Mouse (Mus musculus) c-Kit-positive CD71-negative TER-119-negative erythroid progenitor cells, embryonic 14.5 days (primary cell): ENCODE measurements around the gene Tcf12.

Source experiments
- DNase-seq: peaks from one replicate; pipeline ENCODE4 v3.0.0-alpha.2; 2013; ENCODE audit warnings: low read depth

The Tcf12 gene

DNA sequence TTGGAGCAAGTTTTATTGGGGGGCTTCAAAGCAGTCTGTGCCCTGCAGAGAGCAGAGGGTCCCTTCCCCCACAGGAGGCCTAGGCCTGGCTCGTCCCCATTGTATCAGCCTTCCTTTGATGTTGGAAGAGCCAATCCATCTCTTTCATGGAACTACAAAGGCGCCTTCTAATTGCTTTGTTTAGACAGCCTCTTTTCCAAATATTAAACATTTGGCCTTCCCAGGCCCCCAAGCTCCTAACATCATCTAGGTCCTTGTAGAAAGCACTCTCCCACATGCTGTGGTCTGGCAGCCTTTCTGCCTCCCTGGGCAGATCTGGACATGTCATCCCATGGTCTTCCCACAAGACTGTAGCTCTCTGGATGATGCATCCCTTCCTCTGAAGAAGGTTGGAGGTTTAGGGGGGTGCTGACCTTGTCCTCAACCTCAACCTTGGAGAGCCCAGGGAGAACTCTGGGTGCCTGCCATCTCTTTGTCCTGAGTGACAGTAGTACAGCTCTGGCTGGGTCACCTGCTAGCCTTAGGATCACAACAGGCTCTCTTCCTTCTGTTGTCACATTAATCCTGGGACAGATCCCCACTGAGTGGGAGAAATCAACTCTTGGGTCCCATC lies 276.4 kb downstream of the Tcf12 start:
- DNase-seq, result no peak

DNA sequence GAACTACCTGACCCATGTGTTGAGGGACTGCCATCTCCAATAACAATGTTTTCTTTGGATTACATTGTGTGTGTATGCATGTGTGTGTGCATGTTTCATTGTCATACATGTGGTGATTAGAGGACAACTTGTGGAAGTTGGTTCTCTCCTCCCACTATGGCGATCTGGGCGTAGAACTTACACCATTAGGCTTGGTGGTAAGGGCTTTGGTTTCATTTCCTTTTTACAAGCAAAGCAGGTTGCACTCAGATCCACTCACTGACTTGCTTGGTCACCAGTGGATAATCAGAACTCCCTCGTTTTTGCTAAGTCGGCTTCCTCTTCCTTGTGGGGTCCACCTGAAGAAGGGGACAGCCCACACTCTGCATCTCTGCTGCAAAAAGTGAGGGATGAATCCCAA lies 277.0 kb downstream of the Tcf12 start:
- DNase-seq, result no peak

DNA sequence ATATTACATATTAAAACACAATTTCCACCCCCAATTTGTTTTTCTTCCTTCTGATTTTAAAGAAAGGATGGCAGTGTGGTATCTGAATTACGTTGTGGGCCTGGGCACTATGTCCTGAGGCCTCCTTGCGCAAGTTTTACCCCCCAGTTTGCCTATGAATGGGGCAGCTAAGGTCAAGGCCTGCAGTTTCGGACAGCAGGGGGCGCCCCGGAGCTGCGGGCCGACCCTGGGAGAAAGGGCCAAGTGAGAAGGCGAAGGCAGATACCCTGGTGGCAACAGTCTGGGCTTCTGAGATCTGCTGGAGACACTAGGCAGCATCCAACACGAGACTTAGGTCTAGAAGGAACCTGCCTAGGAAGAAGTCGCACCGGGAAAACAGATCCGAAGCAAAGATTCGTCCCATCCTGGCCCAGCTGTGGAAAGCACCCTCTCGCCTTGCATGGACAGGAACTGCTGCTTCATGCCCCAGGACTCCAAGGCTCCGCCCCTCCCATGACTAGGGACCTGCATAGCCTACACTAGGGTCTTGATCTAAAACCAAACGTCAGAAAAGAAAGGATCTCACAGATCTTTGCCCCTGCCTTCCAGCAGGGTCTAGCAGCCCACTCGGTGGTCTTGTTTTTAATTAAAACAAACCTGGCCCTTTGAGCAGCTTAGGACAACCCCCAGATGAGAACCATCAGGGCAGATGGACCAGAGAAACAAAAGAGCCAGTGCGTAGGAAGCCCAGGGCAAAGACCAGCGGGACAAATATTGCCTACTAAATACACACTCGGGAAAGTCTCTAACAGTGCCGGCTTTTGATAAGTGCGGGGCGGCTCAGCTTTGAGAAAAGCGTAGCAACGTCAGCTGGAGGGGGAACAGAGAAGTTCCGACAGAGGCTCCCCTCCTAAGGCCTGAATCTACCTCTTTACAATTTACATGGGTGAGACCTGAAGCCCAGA lies 279.6 kb downstream of the Tcf12 start:
- peak; percentile 63 for DNase-seq

DNA sequence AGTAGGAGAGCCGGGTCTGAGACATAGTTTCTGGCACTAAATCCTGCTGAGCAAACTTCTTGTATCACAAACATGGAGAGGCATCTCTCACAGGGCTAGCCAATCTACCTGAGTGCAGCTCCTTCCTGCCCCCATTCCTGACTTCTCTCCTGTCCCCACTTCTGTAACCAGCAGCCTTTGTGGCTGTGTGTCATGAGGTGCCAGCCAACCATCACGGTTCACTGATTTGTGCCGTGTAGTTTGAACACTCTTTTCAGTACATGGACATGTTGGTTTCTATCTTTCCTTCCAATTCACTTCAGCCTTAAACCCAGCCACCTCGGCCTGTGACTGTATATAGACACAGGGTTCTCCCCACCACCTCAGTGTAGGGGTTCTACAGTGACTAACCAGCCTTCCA lies 280.7 kb downstream of the Tcf12 start:
- DNase-seq, result no peak

GRCm38 (mm10) chr9:71830365-71830764 lies 281.3 kb downstream of the Tcf12 start:
- DNase-seq, result no peak

DNA sequence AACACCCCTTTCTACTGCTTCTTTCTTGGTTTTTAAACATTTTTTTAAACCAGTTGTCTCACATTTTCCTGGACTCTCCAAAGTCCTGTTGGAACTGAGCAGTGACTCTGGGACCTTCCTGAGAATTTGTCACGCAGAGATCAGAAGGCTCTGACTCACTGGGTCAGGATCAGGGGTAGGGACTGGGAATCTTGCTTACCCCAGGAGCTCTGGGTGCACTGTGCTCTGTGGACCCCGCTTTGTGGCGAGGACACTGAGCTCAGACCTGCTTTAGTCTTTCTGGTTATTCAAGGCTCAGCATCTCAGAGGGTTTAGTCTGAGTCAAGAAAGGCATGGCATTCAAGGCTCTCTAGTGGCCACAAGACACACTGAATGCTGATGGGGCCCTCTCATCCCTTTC lies 281.9 kb downstream of the Tcf12 start:
- DNase-seq, result no peak

DNA sequence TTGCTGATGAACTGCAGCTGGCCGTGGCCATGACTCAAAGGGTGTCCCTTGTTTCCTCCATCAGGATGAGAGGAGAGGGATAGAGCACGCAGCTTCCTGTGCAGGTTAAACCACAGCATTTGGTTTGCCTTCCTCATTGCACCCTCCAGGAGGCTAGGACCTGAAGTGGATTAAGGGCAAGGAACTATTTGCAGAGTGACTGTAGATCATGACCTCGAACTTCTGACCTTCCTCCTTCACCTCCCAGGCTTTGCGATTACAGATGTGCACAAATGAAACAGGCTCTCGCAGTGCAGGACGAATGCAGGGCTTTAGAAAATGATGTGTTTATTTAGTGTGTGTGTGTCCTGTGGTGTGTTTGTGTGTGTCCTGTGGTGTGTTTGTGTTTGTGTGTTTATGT lies 282.5 kb downstream of the Tcf12 start:
- no peak for DNase-seq

DNA sequence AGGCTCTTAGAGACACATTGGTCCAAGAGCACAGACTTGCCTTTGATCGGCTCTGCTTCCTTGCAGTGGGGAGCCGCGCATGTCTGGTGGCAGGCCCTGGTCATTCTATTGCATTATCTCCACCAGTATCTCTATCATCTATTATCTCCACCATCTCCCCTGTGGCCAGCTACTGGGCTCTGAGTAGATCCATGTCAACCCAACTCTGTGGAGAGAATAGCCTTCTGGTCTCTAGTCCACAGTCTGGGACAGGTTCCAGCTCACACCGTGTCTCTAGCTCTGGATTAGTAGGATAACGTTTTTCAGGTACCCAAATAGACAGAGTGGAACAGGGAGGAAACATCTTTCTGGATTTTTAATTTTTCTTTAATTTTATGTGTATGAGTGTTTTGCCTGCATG lies 284.3 kb downstream of the Tcf12 start:
- DNase-seq, result no peak

DNA sequence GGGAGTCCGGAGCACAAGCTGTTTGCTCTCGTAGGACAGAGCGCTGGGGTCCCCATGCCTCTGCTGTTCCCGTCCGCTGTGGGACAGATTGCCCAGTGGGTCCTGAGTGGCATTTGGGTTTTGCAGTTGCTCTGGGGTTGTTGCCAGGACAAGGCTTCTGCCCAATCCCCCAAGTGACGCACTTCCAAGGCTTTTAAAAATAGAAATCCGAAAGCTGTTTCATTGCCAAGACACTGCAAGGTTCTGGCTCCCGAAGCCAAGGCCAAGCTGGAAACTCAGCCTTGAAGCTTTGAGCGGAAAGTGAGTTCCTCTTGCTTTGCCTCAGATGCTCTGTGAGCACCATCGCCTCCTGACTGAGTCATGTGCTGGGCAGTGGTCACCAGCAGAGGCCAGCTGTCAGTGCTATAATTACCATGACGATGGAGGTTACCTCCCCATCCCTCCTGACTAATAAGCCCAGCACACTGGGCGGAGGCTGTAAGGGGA lies 285.6 kb downstream of the Tcf12 start:
- DNase-seq, result no peak

DNA sequence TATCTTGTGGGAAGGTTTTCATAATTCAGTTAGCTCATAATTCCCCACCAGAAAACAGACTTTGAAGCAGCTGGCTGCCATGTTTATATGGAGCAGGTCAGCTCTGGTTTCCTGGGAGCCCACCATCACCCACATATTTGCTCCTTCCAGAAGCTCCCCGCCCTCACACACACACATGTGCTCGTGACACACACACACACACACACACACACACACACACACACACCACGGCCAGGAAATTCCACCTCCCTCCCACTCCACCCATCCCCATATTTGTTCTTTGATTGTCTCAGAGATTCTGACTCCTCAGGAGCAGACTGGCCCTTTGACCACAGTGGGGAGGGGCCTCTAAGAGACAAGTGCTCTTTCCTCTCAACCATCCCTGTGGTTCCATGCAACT lies 289.7 kb downstream of the Tcf12 start:
- DNase-seq, result no peak

- no peak for DNase-seq
These were observed 293.2 kb downstream of the Tcf12 start for GRCm38 (mm10) chr9:71818453-71818852.

DNA sequence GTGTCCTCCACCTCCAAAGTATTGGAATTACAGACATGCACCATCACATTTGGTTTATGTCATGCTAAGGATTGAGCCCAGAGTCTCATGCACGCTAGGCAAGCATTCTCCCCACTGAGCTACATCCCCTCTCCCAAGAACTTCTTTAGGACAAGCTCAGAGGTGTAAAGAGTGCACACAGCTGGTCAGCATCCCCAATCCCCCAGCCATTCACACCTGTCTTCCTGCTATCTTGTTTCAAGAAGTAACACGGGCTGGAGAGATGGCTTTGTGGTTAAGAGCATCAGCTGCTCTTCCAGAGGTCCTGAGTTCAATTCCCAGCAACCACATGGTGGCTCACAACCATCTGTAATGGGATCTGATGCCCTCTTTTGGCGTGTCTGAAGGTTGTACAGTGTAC lies 295.6 kb downstream of the Tcf12 start:
- no peak for DNase-seq

- no peak for DNase-seq
These were observed 298.1 kb downstream of the Tcf12 start for GRCm38 (mm10) chr9:71813565-71813964.

- no peak for DNase-seq
These were observed 298.8 kb downstream of the Tcf12 start for GRCm38 (mm10) chr9:71812914-71813313.

GRCm38 (mm10) chr9:71812402-71812801 lies 299.3 kb downstream of the Tcf12 start:
- no peak for DNase-seq

- DNase-seq, result no peak
These were observed 300.3 kb downstream of the Tcf12 start for GRCm38 (mm10) chr9:71811404-71811803.

DNA sequence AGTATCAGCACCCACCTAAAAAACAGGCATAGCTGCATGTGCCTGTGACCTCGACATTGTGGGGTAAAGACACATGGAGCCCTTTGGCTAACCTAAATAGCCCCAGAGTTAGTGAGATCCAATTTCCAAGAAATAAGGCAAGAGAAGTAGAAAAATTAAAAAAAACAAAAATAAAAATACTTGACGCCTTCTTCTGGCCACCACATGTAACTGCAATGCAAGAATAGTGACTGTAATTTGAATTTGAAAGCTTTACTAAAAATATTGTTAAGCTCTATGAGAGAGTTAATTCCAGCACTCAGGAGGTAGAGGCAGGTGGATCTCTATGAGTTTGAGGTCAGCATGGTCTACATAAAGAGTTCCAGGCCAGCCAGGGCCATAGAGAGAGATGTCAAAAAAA lies 300.9 kb downstream of the Tcf12 start:
- DNase-seq, result no peak

- no peak for DNase-seq
These were observed 302.9 kb downstream of the Tcf12 start for GRCm38 (mm10) chr9:71808640-71809254.

- no peak for DNase-seq
These were observed 303.9 kb downstream of the Tcf12 start for GRCm38 (mm10) chr9:71807801-71808200.

GRCm38 (mm10) chr9:71806422-71806805 lies 305.3 kb downstream of the Tcf12 start:
- peak; percentile 53 for DNase-seq

DNA sequence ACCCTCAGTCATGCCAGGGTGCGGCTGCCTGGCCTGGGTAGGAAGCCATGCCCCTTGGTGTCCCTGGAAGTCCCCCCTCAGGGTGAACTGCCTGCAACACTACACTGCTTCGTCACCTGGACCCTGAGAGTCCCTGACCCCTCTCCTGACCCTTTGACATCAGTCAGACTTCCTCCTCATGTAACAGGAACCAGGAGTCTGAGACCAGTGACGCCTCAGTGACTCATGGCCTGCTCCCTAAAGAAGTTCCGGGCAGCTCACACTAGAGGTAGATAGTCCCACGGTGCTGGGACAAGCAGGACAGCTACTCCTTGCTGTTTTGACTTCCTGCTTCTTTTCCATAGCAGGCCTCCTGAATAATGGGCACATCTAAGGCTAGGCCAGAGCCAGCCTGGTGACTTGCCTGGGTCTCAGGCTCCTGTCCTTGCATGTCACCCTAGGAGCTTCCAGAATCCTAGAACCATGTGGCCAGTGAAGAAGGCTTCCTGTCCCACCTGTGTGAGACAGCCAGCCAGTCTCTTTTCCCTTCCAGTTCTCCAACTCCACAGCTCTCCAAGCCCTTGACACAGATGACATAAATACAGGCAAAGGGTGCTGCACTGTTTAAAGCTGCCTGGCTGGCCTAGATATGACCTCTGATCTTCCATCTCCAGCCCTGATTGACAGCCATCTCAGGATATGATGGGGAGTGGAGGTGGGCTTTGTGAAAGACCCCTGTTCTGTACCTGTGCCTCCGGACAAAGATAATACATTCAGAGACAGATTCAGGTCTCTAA lies 305.8 kb downstream of the Tcf12 start:
- no peak for DNase-seq

GRCm38 (mm10) chr9:71804116-71804515 lies 307.6 kb downstream of the Tcf12 start:
- DNase-seq, result no peak
